Mouse (Mus musculus) T-helper 1 cell (primary cell): ENCODE data around the gene Gm3542.

ENCODE experiments used
- in situ Hi-C: fragments of 300-600 bp; cut with MboI, MseI; formaldehyde crosslinking; loops from one replicate; pipeline ENCODE4 v1.15.1; 2025; ENCODE audit warnings: high pct_unique_total_duplicates

Gene Gm3542

GRCm38 (mm10) chr14:5334828-5335227, at the start of gene Gm3542:
TSS of gene Gm3542 (minus strand) at chr14:5334928.
- in situ Hi-C loops, result loop anchor here (25.0 kb wide), 1 partner anchor 1073 kb away; no protein-coding TSS in a partner anchor
